Comparison of ENCODE assay signal across 8 mouse cellular contexts in genomic region chr15:103165379-103165778, GRCm38 (mm10). TPM values are rescaled to one million over a fixed set of nuclear protein-coding genes. Genes with fewer than 3 reads are reported as not detected.
A peak's percentile ranks its signal among the peaks of the same experiment; 100 is the strongest.
DNase-seq lines count a peak whose midpoint lies in the region; ATAC-seq and TF ChIP-seq lines count a peak whose summit lies in the region.

No protein-coding gene starts in this region.

- peak; percentile 95 for DNase-seq in intestine, embryonic 14.5 days (ENCODE audit: low spot score)
- DNase-seq in embryonic facial prominence, embryonic 11.5 days (ENCODE audit: low spot score), result peak; percentile 95
- DNase-seq in heart, adult 2 months, result peak; percentile 85 to 86
- DNase-seq in monocyte, adult 2 months (ENCODE audit: low read depth in 1 of 2, low spot score in 2 of 2), result peak; percentile 53 to 71
- DNase-seq in spleen, postnatal 10 days (ENCODE audit: low spot score in 2 of 2), result peak; percentile 68 to 88

- no peaks in the 10 kb centered on the region for H3K9me3 ChIP-seq in intestine, embryonic 14.5 days (ENCODE audit: control insufficient read depth, low read length)
- H3K9me3 ChIP-seq in intestine, embryonic 16.5 days (ENCODE audit: control insufficient read depth, low read length), result no peaks in the 10 kb centered on the region
- H3K9me3 ChIP-seq in embryonic facial prominence, embryonic 11.5 days (replicated peaks; ENCODE audit: control insufficient read depth, low read length), result no peaks in the 10 kb centered on the region
- no peaks in the 10 kb centered on the region for H3K9me3 ChIP-seq in kidney, embryonic 14.5 days (ENCODE audit: control insufficient read depth, low read length)
- no peaks in the 10 kb centered on the region for H3K9me3 ChIP-seq in limb, embryonic 13.5 days

- intact Hi-C loops in heart, adult 2 months (cut with DNase I), result loop anchor here (1.0 to 2.0 kb wide), 2 partner anchors 152 to 179 kb away; no protein-coding TSS in a partner anchor

- TF ChIP-seq POLR2A in heart, adult 2 months (IDR thresholded peaks at IDR 0.05; ENCODE audit: insufficient read depth, low read depth, low read length), result no peak

- H3K4me1 ChIP-seq in intestine, embryonic 14.5 days (replicated peaks; ENCODE audit: control insufficient read depth, insufficient read depth, low read length), result peaks cover 35% of the 10 kb centered on the region
- H3K4me1 ChIP-seq in intestine, embryonic 16.5 days (ENCODE audit: control insufficient read depth, insufficient read depth, low read length), result peaks cover 33% of the 10 kb centered on the region
- H3K4me1 ChIP-seq in embryonic facial prominence, embryonic 11.5 days (ENCODE audit: control insufficient read depth, insufficient read depth, low read length), result peaks cover 12% of the 10 kb centered on the region
- peaks cover 3% of the 10 kb centered on the region for H3K4me1 ChIP-seq in heart, adult 2 months (ENCODE audit: control insufficient read depth, insufficient read depth, low read length)
- peaks cover 43% of the 10 kb centered on the region for H3K4me1 ChIP-seq in kidney, embryonic 14.5 days (ENCODE audit: control insufficient read depth, insufficient read depth, low read length)
- H3K4me1 ChIP-seq in limb, embryonic 13.5 days, result peaks cover 32% of the 10 kb centered on the region

- no peak for ATAC-seq in intestine, embryonic 14.5 days (replicated peaks; ENCODE audit: low FRiP score, low TSS enrichment, low read depth)
- no peak for ATAC-seq in intestine, embryonic 16.5 days
- ATAC-seq in embryonic facial prominence, embryonic 11.5 days (replicated peaks; ENCODE audit: insufficient number of reproducible peaks, low FRiP score, low TSS enrichment, low read depth), result no peak
- ATAC-seq in kidney, embryonic 14.5 days (ENCODE audit: low FRiP score, low TSS enrichment), result peak; percentile 29; the same call in 1 of the 2 replicates
- ATAC-seq in limb, embryonic 13.5 days (ENCODE audit: low FRiP score, low read depth), result 0 out of 2 replicates have a peak, but pooled peaks have one; percentile 9

- H3K9ac ChIP-seq in intestine, embryonic 14.5 days (ENCODE audit: low read length), result no peak overlapping the region
- no peak overlapping the region for H3K9ac ChIP-seq in intestine, embryonic 16.5 days (ENCODE audit: low read depth, low read length)
- no peak overlapping the region for H3K9ac ChIP-seq in embryonic facial prominence, embryonic 11.5 days (replicated peaks; ENCODE audit: low read length)
- peak overlapping the region; percentile 38; the same call in 1 of the 2 replicates for H3K9ac ChIP-seq in heart, adult 2 months (ENCODE audit: low read depth, low read length)
- H3K9ac ChIP-seq in kidney, embryonic 14.5 days (ENCODE audit: low read depth, low read length), result peak overlapping the region; percentile 7; the same call in 1 of the 2 replicates
- no peak overlapping the region for H3K9ac ChIP-seq in limb, embryonic 13.5 days

- TF ChIP-seq EP300 in heart, adult 2 months (IDR thresholded peaks at IDR 0.05; ENCODE audit: insufficient read depth, low read depth, low read length), result peak; percentile 72

- no peaks in the 10 kb centered on the region for H3K36me3 ChIP-seq in intestine, embryonic 14.5 days (ENCODE audit: control insufficient read depth, insufficient read depth, low read length)
- H3K36me3 ChIP-seq in intestine, embryonic 16.5 days (ENCODE audit: control insufficient read depth, insufficient read depth, low read length), result no peaks in the 10 kb centered on the region
- no peaks in the 10 kb centered on the region for H3K36me3 ChIP-seq in embryonic facial prominence, embryonic 11.5 days (replicated peaks; ENCODE audit: control insufficient read depth, insufficient read depth, low read depth, low read length)
- H3K36me3 ChIP-seq in heart, adult 2 months (ENCODE audit: control insufficient read depth, insufficient read depth, low read length), result no peaks in the 10 kb centered on the region
- H3K36me3 ChIP-seq in kidney, embryonic 14.5 days (ENCODE audit: control insufficient read depth, insufficient read depth, low read length), result no peaks in the 10 kb centered on the region
- H3K36me3 ChIP-seq in limb, embryonic 13.5 days, result no peaks in the 10 kb centered on the region

- no peak overlapping the region for H3K27ac ChIP-seq in intestine, embryonic 14.5 days (ENCODE audit: low read depth)
- H3K27ac ChIP-seq in intestine, embryonic 16.5 days (ENCODE audit: low read length), result no peak overlapping the region
- no peak overlapping the region for H3K27ac ChIP-seq in embryonic facial prominence, embryonic 11.5 days (replicated peaks; ENCODE audit: low read depth, low read length)
- no peak overlapping the region for H3K27ac ChIP-seq in heart, adult 2 months
- no peak overlapping the region for H3K27ac ChIP-seq in kidney, embryonic 14.5 days (ENCODE audit: low read depth, low read length)
- H3K27ac ChIP-seq in limb, embryonic 13.5 days, result no peak overlapping the region

- peak; percentile 99; the same call in 1 of the 2 replicates for TF ChIP-seq CTCF in heart, adult 2 months (IDR thresholded peaks at IDR 0.05)

- H3K27me3 ChIP-seq in intestine, embryonic 14.5 days (replicated peaks; ENCODE audit: control insufficient read depth, insufficient read depth, low read length), result peaks cover 35% of the 10 kb centered on the region
- H3K27me3 ChIP-seq in intestine, embryonic 16.5 days (replicated peaks; ENCODE audit: control insufficient read depth, insufficient read depth, low read length), result peaks cover 34% of the 10 kb centered on the region; the same call in 1 of the 2 replicates
- H3K27me3 ChIP-seq in embryonic facial prominence, embryonic 11.5 days (ENCODE audit: control insufficient read depth, insufficient read depth, low read length), result peaks cover 48% of the 10 kb centered on the region
- H3K27me3 ChIP-seq in heart, adult 2 months (ENCODE audit: control insufficient read depth, insufficient read depth, low read length), result peaks cover 8% of the 10 kb centered on the region
- peaks cover 7% of the 10 kb centered on the region for H3K27me3 ChIP-seq in kidney, embryonic 14.5 days (ENCODE audit: control insufficient read depth, insufficient read depth, low read length)
- peaks cover 59% of the 10 kb centered on the region for H3K27me3 ChIP-seq in limb, embryonic 13.5 days

- no peaks in the 10 kb centered on the region for H3K79me2 ChIP-seq in heart, adult 2 months (replicated peaks; ENCODE audit: control insufficient read depth, insufficient read depth, low read length)

- 0 out of 2 replicates have a peak overlapping the region, but pooled peaks have one; percentile 12 for H3K4me2 ChIP-seq in intestine, embryonic 14.5 days (ENCODE audit: low read length)
- no peak overlapping the region for H3K4me2 ChIP-seq in intestine, embryonic 16.5 days (ENCODE audit: low read depth, low read length)
- no peak overlapping the region for H3K4me2 ChIP-seq in embryonic facial prominence, embryonic 11.5 days (ENCODE audit: low read depth, low read length)
- no peak overlapping the region for H3K4me2 ChIP-seq in kidney, embryonic 14.5 days (replicated peaks; ENCODE audit: low read depth, low read length)
- no peak overlapping the region for H3K4me2 ChIP-seq in limb, embryonic 13.5 days (replicated peaks)

- no peak overlapping the region for H3K4me3 ChIP-seq in intestine, embryonic 14.5 days (ENCODE audit: low read depth, low read length)
- H3K4me3 ChIP-seq in intestine, embryonic 16.5 days (ENCODE audit: low read length), result no peak overlapping the region
- H3K4me3 ChIP-seq in embryonic facial prominence, embryonic 11.5 days (ENCODE audit: low read depth, low read length), result no peak overlapping the region
- no peak overlapping the region for H3K4me3 ChIP-seq in heart, adult 2 months
- H3K4me3 ChIP-seq in kidney, embryonic 14.5 days (ENCODE audit: low read length), result no peak overlapping the region
- no peak overlapping the region for H3K4me3 ChIP-seq in limb, embryonic 13.5 days

- WGBS in intestine, embryonic 14.5 days, result 1% methylated on average over 13 of the region's 13 CpGs
- WGBS in intestine, embryonic 16.5 days, result 1% methylated on average over 13 of the region's 13 CpGs
- WGBS in embryonic facial prominence, embryonic 11.5 days, result under 1% methylated on average over 13 of the region's 13 CpGs
- 1% methylated on average over 13 of the region's 13 CpGs for WGBS in heart, adult 2 months
- 0% methylated on average over 13 of the region's 13 CpGs for WGBS in kidney, embryonic 14.5 days
- WGBS in limb, embryonic 13.5 days, result under 1% methylated on average over 13 of the region's 13 CpGs

RNA-seq across cellular contexts. Expression of gene Smug1, which starts 1.5 kb away (rescaled TPM):
- 21.8 and 23.5 TPM in 2 replicates for polyA plus RNA-seq in intestine, embryonic 14.5 days (2014; fragmentation: Nextera tagmentation; extraction: Ambion mirVana)
- 20.2 and 22.1 TPM in 2 replicates for polyA plus RNA-seq in intestine, embryonic 16.5 days (2015; fragmentation: Nextera tagmentation; extraction: Ambion mirVana)
- polyA plus RNA-seq in embryonic facial prominence, embryonic 11.5 days (2014; fragmentation: Nextera tagmentation; extraction: Ambion mirVana), result 17.8 and 20.5 TPM in 2 replicates
- total RNA-seq in heart, adult 2 months (2021), result 10 to 100 TPM; 13.9 to 15.2 TPM
- polyA plus RNA-seq in heart, adult 2 months (2012; rRNA removed), result 13.3 and 13.9 TPM in 2 replicates
- polyA plus RNA-seq in kidney, embryonic 14.5 days (2014; fragmentation: Nextera tagmentation; extraction: Ambion mirVana), result 11.5 and 19.5 TPM in 2 replicates
- 15.6 and 16.7 TPM in 2 replicates for polyA plus RNA-seq in limb, embryonic 13.5 days (2015; fragmentation: Nextera tagmentation; extraction: Ambion mirVana)

Comparison
In these comparisons a context has a peak if more than half of its experiments do, and no peak if none do; other contexts are left out.
1. ATAC-seq: peak in kidney, embryonic 14.5 days (single experiment) and limb, embryonic 13.5 days (single experiment); none in intestine, embryonic 14.5 days (single experiment), intestine, embryonic 16.5 days (single experiment) and embryonic facial prominence, embryonic 11.5 days (single experiment).
2. H3K9ac ChIP-seq: peak in heart, adult 2 months (single experiment) and kidney, embryonic 14.5 days (single experiment); none in intestine, embryonic 14.5 days (single experiment), intestine, embryonic 16.5 days (single experiment), embryonic facial prominence, embryonic 11.5 days (single experiment) and limb, embryonic 13.5 days (single experiment).
3. Peak in every context shown above with its lines, with median percentiles within 50 percentile points of each other: DNase-seq.